Mouse (Mus musculus) liver, embryonic 16.5 days (tissue): ENCODE measurements around the gene Spata17. TPM values are rescaled to one million over a fixed set of nuclear protein-coding genes. Genes with fewer than 3 reads are reported as not detected.

Source experiments
- ATAC-seq: fragments of 200-750 bp; cut with Nextera tagmentation; 2 replicates; pipeline ENCODE4 v1.8.0; 2017; ENCODE audit warnings: low read depth, mild to moderate bottlenecking, moderate number of reproducible peaks, moderate library complexity
- H3K27ac ChIP-seq: fragments of 300-500 bp; sonication (generic); 2 replicates; pipeline ENCODE4 v1.5.1; 2014; ENCODE audit warnings: mild to moderate bottlenecking, low read length
- H3K27me3 ChIP-seq: fragments of 300-500 bp; sonication (generic); 2 replicates; pipeline ENCODE4 v1.6.1; 2014; ENCODE audit warnings: low read depth, low read length, mixed read lengths; ENCODE audit not compliant: control insufficient read depth, insufficient read depth
- H3K36me3 ChIP-seq: fragments of 300-500 bp; sonication (generic); 2 replicates; pipeline ENCODE4 v1.6.1; 2014; ENCODE audit warnings: mild to moderate bottlenecking; ENCODE audit not compliant: control insufficient read depth, insufficient read depth
- H3K4me1 ChIP-seq: fragments of 300-500 bp; sonication (generic); 2 replicates; pipeline ENCODE4 v1.6.1; 2014; ENCODE audit warnings: low read depth, low read length, mixed read lengths; ENCODE audit not compliant: control insufficient read depth
- H3K4me2 ChIP-seq: fragments of 300-500 bp; sonication (generic); 2 replicates; pipeline ENCODE4 v1.6.1; 2014; ENCODE audit warnings: low read depth, low read length, mixed read lengths
- H3K4me3 ChIP-seq: fragments of 300-500 bp; sonication (generic); 2 replicates; pipeline ENCODE4 v1.5.1; 2014; ENCODE audit warnings: low read depth, mild to moderate bottlenecking, low read length
- H3K9ac ChIP-seq: fragments of 300-500 bp; sonication (generic); 2 replicates; pipeline ENCODE4 v1.6.1; 2014; ENCODE audit warnings: low read depth, low read length
- H3K9me3 ChIP-seq: fragments of 300-500 bp; sonication (generic); replicated peaks from 2 replicates; pipeline ENCODE4 v1.6.1; 2016; ENCODE audit warnings: low read length; ENCODE audit not compliant: control insufficient read depth
- WGBS: fragments of 180-500 bp; shearing (Covaris S2); extraction: QIAGEN DNeasy Blood & Tissue Kit; methylation state at CpG from one replicate; pipeline ENCODE4 v1.1.7; 2014; ENCODE audit not compliant: insufficient replicate concordance; 5-methylcytosine and 5-hydroxymethylcytosine counted together
- polyA plus RNA-seq: library from polyadenylated mRNA; unstranded; fragments of >200 nt; fragmentation: Nextera tagmentation; extraction: Ambion mirVana; gene quantifications from 2 replicates; pipeline ENCODE4 v1.2.1, GENCODE M21; 2015

Gene Spata17
- polyA plus RNA-seq, 1 experiment from 2014 or later = 0.24 TPM

DNA sequence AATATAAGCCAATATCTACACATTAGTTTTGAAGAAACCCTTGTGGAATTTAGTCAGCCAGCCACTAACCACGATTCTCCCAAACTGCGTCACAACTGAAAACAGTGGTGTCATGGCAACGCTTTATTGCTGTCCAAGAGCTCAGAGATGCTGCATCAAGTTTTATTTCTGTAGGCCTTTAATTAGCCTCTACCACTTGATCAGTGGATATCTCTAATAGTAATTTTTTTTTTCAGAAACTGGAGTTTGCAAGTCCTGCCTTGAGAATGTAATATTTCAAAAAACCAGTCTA lies 138.3 kb downstream of the Spata17 start:
- no peak overlapping the region for H3K4me2 ChIP-seq
- H3K4me3 ChIP-seq = no peak overlapping the region
- H3K4me1 ChIP-seq = no peaks in the 10 kb centered on the region
- no peak for ATAC-seq
- H3K9me3 ChIP-seq = no peaks in the 10 kb centered on the region; the same call in 1 of the 2 replicates
- no peak overlapping the region for H3K27ac ChIP-seq
- H3K27me3 ChIP-seq = no peaks in the 10 kb centered on the region
- no peaks in the 10 kb centered on the region for H3K36me3 ChIP-seq
- no peak overlapping the region for H3K9ac ChIP-seq
- WGBS = 64% methylated on average over 3 of the region's 3 CpGs

DNA sequence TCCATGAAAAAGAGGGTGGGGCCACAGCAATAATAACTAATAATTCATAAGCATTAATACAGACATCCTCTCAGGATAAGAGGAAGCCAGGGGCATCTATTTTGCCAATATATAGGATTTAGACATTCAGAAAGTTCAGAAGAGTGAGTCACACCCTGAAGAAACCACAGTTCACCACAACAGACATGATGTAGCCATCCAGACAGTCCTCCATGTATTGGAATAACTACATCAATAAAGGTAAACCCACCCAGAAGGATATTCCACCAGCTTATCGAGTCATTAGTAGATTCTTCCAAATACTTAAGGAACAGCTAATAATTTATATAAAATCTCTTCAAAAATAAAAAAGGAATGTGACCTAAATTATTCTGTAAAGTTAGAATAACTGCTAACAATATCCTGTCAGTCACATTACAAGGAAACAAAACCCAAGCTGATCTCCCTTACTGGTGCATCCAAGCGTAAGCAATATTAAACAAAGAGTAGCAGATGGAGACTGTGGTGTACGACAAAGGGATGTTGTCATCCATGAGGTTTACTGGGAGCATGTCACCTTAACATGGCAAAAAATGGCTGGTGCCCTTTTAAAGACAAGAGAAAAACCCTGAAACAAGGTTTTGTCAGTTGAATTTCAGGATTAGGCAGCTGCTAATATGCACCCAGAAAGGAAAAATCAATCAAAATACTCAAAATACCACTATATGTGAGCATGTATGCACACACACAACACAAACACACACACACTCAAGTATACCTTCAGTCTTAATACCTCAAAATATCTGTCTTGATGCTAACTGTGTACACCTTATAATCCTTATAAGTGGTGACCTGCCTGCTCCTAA lies 138.8 kb downstream of the Spata17 start:
- WGBS = 58% methylated on average over 3 of the region's 3 CpGs
- ATAC-seq = no peak
- Histone ChIP-seq H3K4me1 (no peaks in the 10 kb centered on the region), H3K27ac (no peak overlapping the region), H3K9ac (no peak overlapping the region), H3K4me2 (no peak overlapping the region), H3K9me3 (no peaks in the 10 kb centered on the region; the same call in 1 of the 2 replicates), H3K4me3 (no peak overlapping the region), H3K36me3 (no peaks in the 10 kb centered on the region), H3K27me3 (no peaks in the 10 kb centered on the region)

DNA sequence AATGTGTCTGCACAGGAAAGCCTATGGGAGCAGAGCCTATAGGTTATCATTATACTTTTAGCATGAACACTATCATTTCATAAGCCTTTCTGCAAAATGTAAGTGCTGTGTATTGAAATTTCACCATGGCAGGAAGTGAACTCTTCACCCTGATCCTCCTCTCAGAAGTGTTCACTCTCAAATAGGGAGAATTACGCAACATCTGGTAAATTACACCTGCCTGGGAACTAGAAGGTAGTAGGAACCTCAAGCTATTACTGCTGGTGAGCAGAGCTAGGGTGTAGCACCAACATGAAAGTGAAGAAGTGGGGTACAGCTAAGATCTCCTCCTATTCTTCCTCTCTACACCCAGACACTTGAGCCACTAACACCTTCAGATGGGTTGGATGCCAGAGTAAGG lies 155.4 kb downstream of the Spata17 start:
- WGBS = 33% methylated on average over 1 of the region's 1 CpGs
- no peak overlapping the region for H3K4me3 ChIP-seq
- H3K36me3 ChIP-seq = no peaks in the 10 kb centered on the region
- no peak overlapping the region for H3K27ac ChIP-seq
- ATAC-seq = no peak
- H3K9ac ChIP-seq = no peak overlapping the region
- H3K4me1 ChIP-seq = no peaks in the 10 kb centered on the region
- no peak overlapping the region for H3K4me2 ChIP-seq
- no peaks in the 10 kb centered on the region for H3K9me3 ChIP-seq
- H3K27me3 ChIP-seq = no peaks in the 10 kb centered on the region

DNA sequence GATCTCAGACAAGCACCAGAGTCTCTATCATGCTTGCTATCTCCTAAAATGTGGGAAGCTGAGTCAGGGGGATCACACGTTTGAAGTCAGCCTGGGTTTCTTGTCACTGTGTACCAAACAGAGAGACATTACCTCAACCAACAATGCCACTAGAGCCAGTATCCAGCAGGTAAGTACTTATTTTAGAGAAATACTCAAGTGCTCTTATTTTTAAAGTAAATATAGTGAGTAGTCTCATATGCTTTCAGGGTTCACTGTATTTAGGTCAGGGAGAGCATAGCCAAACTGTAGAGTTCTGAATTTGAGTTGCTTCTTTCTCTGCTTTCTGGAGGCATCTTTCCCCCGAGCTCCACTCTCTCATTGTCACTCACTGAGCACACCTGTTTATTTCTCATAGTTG lies 160.9 kb downstream of the Spata17 start:
- Histone ChIP-seq H3K4me2 (no peak overlapping the region), H3K4me3 (no peak overlapping the region), H3K9me3 (no peaks in the 10 kb centered on the region), H3K4me1 (no peaks in the 10 kb centered on the region), H3K27ac (no peak overlapping the region), H3K27me3 (no peaks in the 10 kb centered on the region), H3K36me3 (no peaks in the 10 kb centered on the region), H3K9ac (no peak overlapping the region)
- WGBS = 40% methylated on average over 2 of the region's 2 CpGs
- no peak for ATAC-seq

DNA sequence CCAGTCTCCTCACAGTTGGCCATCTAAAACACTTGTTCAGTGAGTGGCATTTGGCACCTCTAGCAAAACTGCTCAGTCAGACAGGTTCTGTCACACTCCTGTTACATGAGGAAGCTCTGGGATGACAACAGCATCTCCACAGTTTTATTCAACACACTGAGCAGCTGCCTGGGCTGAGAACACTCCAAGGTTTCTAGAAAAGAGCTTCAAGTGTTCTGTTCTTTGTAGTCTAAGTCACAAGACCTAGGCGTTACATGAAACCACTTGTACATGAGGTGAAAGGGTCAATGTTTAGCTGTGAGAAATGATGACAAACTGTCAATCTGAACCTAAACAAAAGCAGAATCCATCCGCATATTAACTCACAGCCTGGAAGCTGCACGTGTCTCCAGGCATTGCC lies 161.4 kb downstream of the Spata17 start:
- Histone ChIP-seq H3K36me3 (no peaks in the 10 kb centered on the region), H3K4me1 (no peaks in the 10 kb centered on the region), H3K27me3 (no peaks in the 10 kb centered on the region), H3K9ac (no peak overlapping the region), H3K27ac (no peak overlapping the region), H3K4me2 (no peak overlapping the region), H3K4me3 (no peak overlapping the region), H3K9me3 (no peaks in the 10 kb centered on the region)
- no peak for ATAC-seq
- 50% methylated on average over 3 of the region's 3 CpGs for WGBS

DNA sequence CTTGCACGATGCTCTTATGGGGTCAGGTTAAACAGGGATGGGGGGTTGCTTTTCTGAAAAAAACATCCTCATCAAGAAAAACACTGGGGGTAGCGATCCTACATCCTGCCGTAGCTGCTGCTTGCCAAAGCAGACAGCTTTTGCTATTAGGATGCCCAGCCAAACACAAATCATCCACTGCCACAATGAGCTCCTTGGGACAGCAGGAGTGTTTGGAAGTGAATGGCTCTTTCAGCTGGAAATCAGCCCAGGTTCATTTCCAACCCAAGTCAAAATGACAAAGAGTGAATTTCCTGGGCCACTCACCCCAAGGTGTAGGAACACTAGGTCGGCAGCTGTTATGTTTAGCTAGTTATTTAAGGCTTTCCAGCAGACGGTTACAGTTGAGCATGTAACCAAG lies 162.7 kb downstream of the Spata17 start:
- Histone ChIP-seq H3K27me3 (no peaks in the 10 kb centered on the region), H3K4me2 (no peak overlapping the region), H3K36me3 (no peaks in the 10 kb centered on the region), H3K27ac (no peak overlapping the region), H3K9me3 (no peaks in the 10 kb centered on the region), H3K4me3 (no peak overlapping the region), H3K9ac (no peak overlapping the region), H3K4me1 (no peaks in the 10 kb centered on the region)
- no peak for ATAC-seq
- 60% methylated on average over 5 of the region's 5 CpGs for WGBS

DNA sequence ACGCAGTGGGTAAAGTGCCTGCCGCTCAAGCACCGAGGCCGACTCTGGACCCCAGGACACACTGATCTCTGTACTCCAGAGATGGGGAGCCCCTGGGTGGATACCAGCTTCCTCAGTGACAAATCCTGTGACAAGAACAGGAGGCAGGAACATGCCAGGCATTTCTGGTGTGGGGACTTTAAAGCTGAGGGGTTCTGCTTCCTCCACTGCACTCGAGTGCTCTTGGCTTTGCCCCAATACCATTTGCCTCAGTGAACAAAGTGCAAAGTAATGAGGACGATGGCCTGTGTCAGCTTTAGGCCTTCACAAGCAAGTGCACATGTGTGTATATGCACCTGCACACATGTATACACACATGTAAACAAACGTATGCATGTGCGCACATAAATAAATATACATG lies 164.0 kb downstream of the Spata17 start:
- 70% methylated on average over 8 of the region's 8 CpGs for WGBS
- Histone ChIP-seq H3K4me2 (no peak overlapping the region), H3K4me3 (no peak overlapping the region), H3K4me1 (no peaks in the 10 kb centered on the region), H3K27ac (no peak overlapping the region), H3K9me3 (no peaks in the 10 kb centered on the region), H3K27me3 (no peaks in the 10 kb centered on the region), H3K36me3 (no peaks in the 10 kb centered on the region), H3K9ac (no peak overlapping the region)
- no peak for ATAC-seq

DNA sequence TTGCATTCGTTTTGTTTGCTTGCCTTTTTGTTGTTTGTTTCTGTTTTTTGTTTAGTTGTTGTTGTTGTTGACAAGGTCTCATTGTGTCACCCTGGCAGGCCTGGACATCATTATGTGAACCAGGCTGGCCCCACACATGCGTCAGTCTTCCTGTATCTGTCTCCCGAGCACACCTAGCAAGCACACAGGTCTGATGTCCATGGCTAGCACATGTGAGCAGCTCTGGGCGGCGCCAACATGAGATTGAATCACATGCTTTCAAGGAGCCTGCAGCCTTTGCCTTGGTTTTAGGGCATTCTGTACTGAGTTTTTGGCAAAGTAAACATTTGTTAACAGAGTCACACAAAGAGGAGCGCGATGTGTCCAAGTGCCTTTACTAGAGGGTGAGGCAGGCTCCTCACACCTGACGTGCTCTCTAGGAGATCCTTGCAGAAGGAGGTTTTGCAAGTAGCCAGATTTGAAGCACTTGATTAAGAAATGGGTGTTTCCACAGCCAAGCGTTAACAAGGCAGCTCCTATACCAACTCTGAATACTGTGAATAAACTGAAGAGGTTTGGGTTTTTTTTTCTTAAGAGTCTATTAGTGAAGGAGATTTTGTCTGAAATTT lies 166.5 kb downstream of the Spata17 start:
- no peaks in the 10 kb centered on the region for H3K27me3 ChIP-seq
- H3K4me1 ChIP-seq = no peaks in the 10 kb centered on the region
- 71% methylated on average over 9 of the region's 9 CpGs for WGBS
- ATAC-seq = no peak
- no peak overlapping the region for H3K4me3 ChIP-seq
- H3K9me3 ChIP-seq = no peaks in the 10 kb centered on the region
- H3K27ac ChIP-seq = no peak overlapping the region
- no peaks in the 10 kb centered on the region for H3K36me3 ChIP-seq
- no peak overlapping the region for H3K4me2 ChIP-seq
- H3K9ac ChIP-seq = no peak overlapping the region

DNA sequence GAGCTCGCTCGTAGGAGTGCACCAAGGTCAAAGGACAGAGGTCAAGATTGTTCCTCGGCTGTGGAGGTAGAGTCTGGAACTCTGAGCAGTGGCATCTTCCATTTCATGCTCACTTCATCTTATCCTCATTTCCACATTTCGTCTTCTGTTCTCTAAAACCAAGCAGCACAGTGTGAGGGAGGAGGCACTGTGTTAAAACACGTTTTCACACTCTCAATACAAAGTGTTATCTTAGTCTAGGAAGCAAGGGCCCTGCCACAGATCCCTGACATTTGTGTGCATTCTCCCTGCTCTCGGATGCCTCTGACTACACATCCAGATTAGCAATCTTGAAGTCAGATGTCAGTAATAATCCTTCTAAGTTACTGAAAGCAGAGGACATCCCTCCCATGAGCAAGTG lies 170.5 kb downstream of the Spata17 start:
- no peak overlapping the region for H3K27ac ChIP-seq
- no peak overlapping the region for H3K4me3 ChIP-seq
- H3K9ac ChIP-seq = no peak overlapping the region
- H3K27me3 ChIP-seq = no peaks in the 10 kb centered on the region
- no peaks in the 10 kb centered on the region for H3K9me3 ChIP-seq
- no peaks in the 10 kb centered on the region for H3K36me3 ChIP-seq
- ATAC-seq = no peak
- 44% methylated on average over 6 of the region's 6 CpGs for whole genome bisulfite sequencing
- no peaks in the 10 kb centered on the region for H3K4me1 ChIP-seq
- H3K4me2 ChIP-seq = no peak overlapping the region
